Mouse (Mus musculus): Measurements from ENCODE around the gene Gm21818. TPM values are rescaled to one million over a fixed set of nuclear protein-coding genes. Genes with fewer than 3 reads are reported as not detected.

Gene Gm21818
- polyA plus RNA-seq (2017; shearing (Covaris generic)) = not detected

GRCm38 (mm10) chr13:120172133-120172532 is at the start of gene Gm21818:
Gene Gm21818 (plus strand): TSS chr13:120172433.

GRCm38 (mm10) chr13:120139946-120140345 is 32.3 kb upstream of the Gm21818 start, which contains the start of gene Gm20767:
Gene Gm20767 (plus strand): TSS chr13:120140246.

GRCm38 (mm10) chr13:120215847-120216246 is 43.6 kb downstream of the Gm21818 start, which contains the start of gene Gm21762:
Gene Gm21762 (minus strand): TSS chr13:120215947.

Other genes with a start within 250 kb of the Gm21818 start
- gene Gm21761, start 243.2 kb upstream of the Gm21818 start, polyA plus RNA-seq (2017; shearing (Covaris generic)) = not detected
- not detected for gene B020031M17Rik, start 221.6 kb upstream of the Gm21818 start, polyA plus RNA-seq (2017; shearing (Covaris generic))
- gene Gm36079, start 145.4 kb upstream of the Gm21818 start, polyA plus RNA-seq (2017; shearing (Covaris generic)) = not detected
- gene Gm21188, start 120.2 kb upstream of the Gm21818 start, polyA plus RNA-seq (2017; shearing (Covaris generic)) = not detected
- gene Gm20767, start 32.2 kb upstream of the Gm21818 start, polyA plus RNA-seq (2017; shearing (Covaris generic)) = not detected
- not detected for gene Gm21762, start 43.5 kb downstream of the Gm21818 start, polyA plus RNA-seq (2017; shearing (Covaris generic))
- gene Gm21731, start 66.7 kb downstream of the Gm21818 start, polyA plus RNA-seq (2017; shearing (Covaris generic)) = not detected
- not detected for gene AF067061, start 90.7 kb downstream of the Gm21818 start, polyA plus RNA-seq (2017; shearing (Covaris generic))
- gene BC147527, start 128.0 kb downstream of the Gm21818 start, polyA plus RNA-seq (2017; shearing (Covaris generic)) = 88.4 TPM
- gene Tcstv3, start 144.4 kb downstream of the Gm21818 start, polyA plus RNA-seq (2017; shearing (Covaris generic)) = not detected

Data from inflammation-experienced regulatory T-cells, adult 16 weeks (primary cell).